Mouse (Mus musculus): ENCODE measurements at regions not wholly inside any gene's neighbourhood (a gene's known extent, or its start where the extent isn't known, plus 50 kb on each side); places are given as distances from the start of the nearest gene placed in this dataset.

- TF ChIP-seq CTCF (IDR thresholded peaks at IDR 0.05) (no peak), EP300 (IDR thresholded peaks at IDR 0.05) (no peak)
Observed at GRCm38 (mm10) chr13:72108666-72109065, 145.1 kb upstream of the Irx1 start.
